Mouse (Mus musculus) lung, postnatal 4 days (tissue): ENCODE measurements around the gene Ccndbp1.
A peak's percentile ranks its signal among the peaks of the same experiment; 100 is the strongest.
"Not testable (repeated sequence)": the region's sequence is repeated elsewhere in the genome, so short reads cannot be mapped to it uniquely, and the experiment has no call there.

Experiments used
- DNase-seq, 2 experiments: peaks; one replicate each; pipeline ENCODE4 v3.0.0; 2021

Gene Ccndbp1

GRCm38 (mm10) chr2:121007925-121008663, at the start of gene Ccndbp1:
Gene Ccndbp1, plus strand, starts transcription at chr2:121008403.
- peak; percentile 94 for DNase-seq

- no peak for DNase-seq
These were observed 48.8 kb upstream of the Ccndbp1 start for GRCm38 (mm10) chr2:120959363-120959762.

- no peak for DNase-seq
These were observed 48.4 kb upstream of the Ccndbp1 start for GRCm38 (mm10) chr2:120959827-120960226.

GRCm38 (mm10) chr2:120960261-120960660, 47.9 kb upstream of the Ccndbp1 start:
- no peak for DNase-seq

- no peak for DNase-seq
These were observed 45.1 kb upstream of the Ccndbp1 start for GRCm38 (mm10) chr2:120963110-120963509.

- peak in 1 of 2 experiments; percentile 20 for DNase-seq
These were observed 42.7 kb upstream of the Ccndbp1 start for GRCm38 (mm10) chr2:120965486-120965885.

- no peak for DNase-seq
These were observed 38.1 kb upstream of the Ccndbp1 start for GRCm38 (mm10) chr2:120970045-120970539.

GRCm38 (mm10) chr2:120970559-120971080, 37.6 kb upstream of the Ccndbp1 start, which contains the start of gene Ubr1:
Gene Ubr1, minus strand, starts transcription at chr2:120970715.
- peak; percentile 91 to 94 for DNase-seq

GRCm38 (mm10) chr2:120971766-120972165, 36.4 kb upstream of the Ccndbp1 start:
- no peak for DNase-seq

GRCm38 (mm10) chr2:120972257-120972656, 35.9 kb upstream of the Ccndbp1 start:
- not testable (repeated sequence) for DNase-seq

- DNase-seq: peak in 1 of 2 experiments; percentile 29
These were observed 35.2 kb upstream of the Ccndbp1 start for GRCm38 (mm10) chr2:120972964-120973363.

- DNase-seq: peak in 1 of 2 experiments; percentile 19
These were observed 31.9 kb upstream of the Ccndbp1 start for GRCm38 (mm10) chr2:120976308-120976707.

GRCm38 (mm10) chr2:120976990-120977925, 30.9 kb upstream of the Ccndbp1 start, which contains the start of gene Tmem62:
Gene Tmem62, plus strand, starts transcription at chr2:120977017.
- DNase-seq: peak; percentile 79 to 80

GRCm38 (mm10) chr2:120977926-120978692, 30.1 kb upstream of the Ccndbp1 start:
- no peak for DNase-seq

GRCm38 (mm10) chr2:120978693-120979037, 29.5 kb upstream of the Ccndbp1 start:
- no peak for DNase-seq

- no peak for DNase-seq
These were observed 28.4 kb upstream of the Ccndbp1 start for GRCm38 (mm10) chr2:120979819-120980218.

GRCm38 (mm10) chr2:120980861-120981260, 27.3 kb upstream of the Ccndbp1 start:
- no peak for DNase-seq

- DNase-seq: no peak
These were observed 24.6 kb upstream of the Ccndbp1 start for GRCm38 (mm10) chr2:120983611-120984010.

GRCm38 (mm10) chr2:120985241-120985640, 23.0 kb upstream of the Ccndbp1 start:
- DNase-seq: no peak

GRCm38 (mm10) chr2:120991196-120991595, 17.0 kb upstream of the Ccndbp1 start:
- DNase-seq: no peak

GRCm38 (mm10) chr2:120996607-120997006, 11.6 kb upstream of the Ccndbp1 start:
- not testable (repeated sequence) for DNase-seq

- no peak for DNase-seq
These were observed 9.3 kb upstream of the Ccndbp1 start for GRCm38 (mm10) chr2:120998863-120999262.
